Mouse (Mus musculus) adrenal gland, adult 18-20 months (tissue): ENCODE data around the gene Frzb. TPM values are rescaled to one million over a fixed set of nuclear protein-coding genes. Genes with fewer than 3 reads are reported as not detected.
"Not testable (repeated sequence)": the region's sequence is repeated elsewhere in the genome, so short reads cannot be mapped to it uniquely, and the experiment has no call there.

Experiments
- DNase-seq, 2 experiments: peaks; one replicate each; pipeline ENCODE4 v3.0.0; 2021 to 2022; ENCODE audit warnings: low spot score in 2 of 2
- long read RNA-seq, 2 experiments: library from polyadenylated mRNA; stranded (forward); transcript quantifications; one replicate each; pipeline ENCODE4 v2.0.0; 2021
- total RNA-seq, 2 experiments: library from RNA; stranded (reverse); gene quantifications; 1 replicate in 1 of 2; 2 replicates in 1 of 2; pipeline ENCODE4 v1.2.3; 2021

The Frzb gene
- total RNA-seq, result 100 to 1,000 TPM in 1 of 2 experiments, 1 to 10 TPM in 1; 3.9 to 181 TPM
- long read RNA-seq, experiment 1, partial matches to known transcripts, result 0 of 2 reads
- long read RNA-seq, experiment 1, other reads (novel, unspliced or antisense), result 0 of 2 reads
- long read RNA-seq, experiment 2, transcript Frzb-202 (5 exons, 830 nt), result minor isoform, 11 of 401 reads
- long read RNA-seq, experiment 2, transcript Frzb-201 (6 exons, 3,149 nt), result major isoform, 370 of 401 reads
- long read RNA-seq, experiment 2, partial matches to known transcripts, result 14 of 401 reads
- long read RNA-seq, experiment 2, other reads (novel, unspliced or antisense), result 6 of 401 reads

- DNase-seq, result peak; percentile 29 to 39
Measured at GRCm38 (mm10) chr2:80447291-80447791, at the start of gene Frzb. Gene Frzb (minus strand): TSS chr2:80447625.

- DNase-seq, result not testable (repeated sequence)
Measured at GRCm38 (mm10) chr2:80495304-80495703, 47.9 kb upstream of the Frzb start.

GRCm38 (mm10) chr2:80486851-80487250, 39.4 kb upstream of the Frzb start:
- peak; percentile 29 to 50 for DNase-seq

GRCm38 (mm10) chr2:80484951-80485350, 37.5 kb upstream of the Frzb start:
- no peak for DNase-seq

- no peak for DNase-seq
Measured at GRCm38 (mm10) chr2:80475831-80476230, 28.4 kb upstream of the Frzb start.

GRCm38 (mm10) chr2:80474247-80474796, 26.9 kb upstream of the Frzb start:
- DNase-seq, result no peak

- no peak for DNase-seq
Measured at GRCm38 (mm10) chr2:80465991-80466821, 18.8 kb upstream of the Frzb start.

GRCm38 (mm10) chr2:80461827-80462226, 14.4 kb upstream of the Frzb start:
- DNase-seq, result no peak

GRCm38 (mm10) chr2:80448231-80448630, 806 bp upstream of the Frzb start:
- DNase-seq, result no peak

GRCm38 (mm10) chr2:80446308-80447151, 895 bp downstream of the Frzb start:
- peak; percentile 23 to 31 for DNase-seq

GRCm38 (mm10) chr2:80445926-80446307, 1.5 kb downstream of the Frzb start:
- DNase-seq, result no peak

GRCm38 (mm10) chr2:80445491-80445890, 1.9 kb downstream of the Frzb start:
- DNase-seq, result no peak

- no peak for DNase-seq
Measured at GRCm38 (mm10) chr2:80444418-80445365, 2.7 kb downstream of the Frzb start.

- no peak for DNase-seq
Measured at GRCm38 (mm10) chr2:80443962-80444361, 3.5 kb downstream of the Frzb start.

- DNase-seq, result no peak
Measured at GRCm38 (mm10) chr2:80441386-80441785, 6.0 kb downstream of the Frzb start.

GRCm38 (mm10) chr2:80438854-80439253, 8.6 kb downstream of the Frzb start:
- DNase-seq, result no peak

- no peak for DNase-seq
Measured at GRCm38 (mm10) chr2:80437401-80437800, 10.0 kb downstream of the Frzb start.

- no peak for DNase-seq
Measured at GRCm38 (mm10) chr2:80434783-80435572, 12.4 kb downstream of the Frzb start.
